Mouse (Mus musculus) telencephalon, adult 2 months (tissue): ENCODE results near the gene Copz1.

ENCODE experiments used
- DNase-seq: peaks from one replicate; pipeline ENCODE4 v3.0.0-alpha.2; 2011; ENCODE audit warnings: low read depth, low spot score

Gene Copz1

DNA sequence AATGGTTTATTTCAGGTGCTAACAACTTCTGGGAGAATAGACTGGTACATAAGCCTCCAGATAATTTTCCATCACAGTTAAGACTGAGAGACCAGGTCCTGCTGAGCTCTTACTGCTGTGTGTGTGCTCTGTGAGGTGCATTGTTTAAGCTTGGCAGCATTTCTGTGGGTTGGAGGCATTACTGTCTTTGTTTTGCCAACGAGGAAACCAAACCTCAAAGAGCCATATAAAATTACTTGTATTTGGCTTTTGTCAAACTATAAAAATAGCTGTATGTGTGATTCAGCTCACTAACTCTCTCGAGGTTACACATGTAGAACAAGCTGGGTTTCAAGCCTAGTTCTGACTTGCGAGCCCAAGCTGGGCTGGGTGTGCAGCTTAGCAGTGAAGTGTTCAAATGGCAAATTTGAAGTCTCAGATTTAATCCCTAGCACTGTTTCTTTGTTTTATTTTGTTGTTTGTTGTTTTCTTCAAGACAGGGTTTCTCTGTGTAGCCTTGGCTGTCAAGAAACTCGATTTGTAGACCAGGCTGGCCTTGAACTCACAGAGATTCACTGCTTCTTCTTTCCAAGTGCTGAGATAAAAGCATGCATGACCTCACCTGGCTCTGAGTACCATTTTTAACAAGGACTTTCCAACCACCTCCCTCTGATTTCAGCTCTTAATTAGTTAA lies 20.3 kb downstream of the Copz1 start:
- DNase-seq = no peak

DNA sequence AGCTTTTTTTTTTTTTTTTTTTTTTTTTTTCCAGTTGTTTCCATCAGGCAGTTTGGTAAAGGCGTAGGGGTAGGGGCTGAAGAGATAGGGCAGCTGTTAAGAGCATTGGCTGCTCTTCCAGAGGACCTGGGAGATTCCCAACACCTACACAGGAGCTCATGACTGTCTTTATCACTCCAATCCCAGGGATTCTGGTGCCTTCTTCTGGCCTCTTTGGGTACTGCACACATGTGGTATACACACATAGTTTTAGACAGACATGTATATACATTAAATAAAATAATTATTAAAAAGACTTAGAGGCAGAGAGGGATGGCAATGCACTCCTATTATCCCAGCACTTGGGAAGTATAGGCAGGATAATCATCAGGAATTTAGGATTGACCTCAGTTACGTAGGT lies 20.9 kb downstream of the Copz1 start:
- DNase-seq = no peak

DNA sequence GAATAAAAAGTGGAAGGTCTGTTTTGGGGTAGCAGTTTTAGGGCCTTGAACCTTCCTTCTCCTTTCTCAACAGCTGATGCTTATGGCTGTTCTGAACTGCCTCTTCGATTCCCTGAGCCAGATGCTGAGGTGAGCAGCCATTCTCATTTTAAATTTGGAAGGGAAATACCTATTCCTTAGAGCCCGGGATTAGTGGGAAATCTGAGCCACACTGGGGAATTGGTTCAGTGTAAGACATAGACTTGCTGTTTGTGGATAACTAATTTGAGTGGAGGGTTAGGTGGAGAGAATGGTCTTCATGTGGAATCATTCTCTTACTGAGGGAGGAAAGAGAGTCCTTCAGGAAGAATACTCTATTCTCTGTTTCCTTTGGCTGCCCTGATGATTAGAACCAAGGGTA lies 22.1 kb downstream of the Copz1 start:
- DNase-seq = no peak

DNA sequence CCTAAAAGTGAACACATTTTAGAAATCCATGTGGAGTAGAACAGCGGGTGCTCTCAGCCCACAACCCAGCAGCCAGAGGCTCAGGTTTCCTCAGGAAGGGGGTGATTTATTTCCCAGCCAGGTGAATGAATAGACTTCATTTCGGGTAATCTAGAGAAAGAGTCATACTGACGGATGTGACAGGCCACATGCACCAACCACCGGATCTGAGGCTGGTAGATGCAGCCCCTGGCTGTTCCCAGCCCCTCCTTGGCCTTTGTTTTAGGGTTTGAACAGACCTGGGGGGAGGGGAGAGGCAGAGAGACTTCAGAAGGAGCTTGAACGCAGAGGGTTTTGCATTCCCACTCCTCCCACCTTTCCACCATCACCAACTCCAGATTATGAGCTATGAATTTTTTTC lies 23.3 kb downstream of the Copz1 start:
- DNase-seq = no peak

DNA sequence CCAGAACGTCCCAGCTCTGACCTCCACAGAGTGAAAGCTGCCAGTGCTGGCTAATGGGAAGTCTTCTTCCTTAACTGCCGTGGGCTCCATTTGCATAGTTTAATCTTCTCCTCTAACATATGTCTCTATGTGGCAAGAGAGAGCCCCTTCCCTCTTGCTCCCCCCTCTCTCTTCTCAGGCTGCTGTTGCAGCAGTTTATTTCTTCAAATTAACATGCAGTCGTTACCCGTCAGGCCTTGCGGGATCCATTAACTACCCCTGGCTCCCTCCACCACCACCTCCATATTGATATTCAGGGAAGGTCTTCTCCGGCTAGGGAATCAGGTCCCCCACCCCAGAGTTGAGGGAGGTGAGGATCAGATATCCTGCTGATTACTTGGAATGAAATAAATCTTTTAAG lies 24.8 kb downstream of the Copz1 start:
- DNase-seq = no peak

DNA sequence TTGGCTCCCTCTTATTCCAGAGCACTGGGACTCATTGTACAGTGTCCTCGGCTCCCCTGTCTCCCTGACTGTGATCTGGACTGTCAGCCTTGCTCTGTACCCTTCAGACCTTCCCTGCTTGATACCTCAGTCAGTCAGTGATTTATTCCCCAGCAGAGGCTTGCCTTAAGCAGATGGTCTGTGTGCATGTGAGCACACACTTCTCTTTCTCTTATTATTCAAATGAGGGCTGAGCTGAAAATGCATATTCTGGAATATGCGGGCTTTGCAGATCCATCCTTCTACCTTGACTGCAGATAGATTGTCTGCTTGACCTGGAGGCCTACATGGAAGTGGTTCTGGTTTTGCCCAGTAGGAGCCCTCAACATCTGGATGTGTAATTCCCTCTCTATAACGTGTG lies 25.5 kb downstream of the Copz1 start:
- no peak for DNase-seq

DNA sequence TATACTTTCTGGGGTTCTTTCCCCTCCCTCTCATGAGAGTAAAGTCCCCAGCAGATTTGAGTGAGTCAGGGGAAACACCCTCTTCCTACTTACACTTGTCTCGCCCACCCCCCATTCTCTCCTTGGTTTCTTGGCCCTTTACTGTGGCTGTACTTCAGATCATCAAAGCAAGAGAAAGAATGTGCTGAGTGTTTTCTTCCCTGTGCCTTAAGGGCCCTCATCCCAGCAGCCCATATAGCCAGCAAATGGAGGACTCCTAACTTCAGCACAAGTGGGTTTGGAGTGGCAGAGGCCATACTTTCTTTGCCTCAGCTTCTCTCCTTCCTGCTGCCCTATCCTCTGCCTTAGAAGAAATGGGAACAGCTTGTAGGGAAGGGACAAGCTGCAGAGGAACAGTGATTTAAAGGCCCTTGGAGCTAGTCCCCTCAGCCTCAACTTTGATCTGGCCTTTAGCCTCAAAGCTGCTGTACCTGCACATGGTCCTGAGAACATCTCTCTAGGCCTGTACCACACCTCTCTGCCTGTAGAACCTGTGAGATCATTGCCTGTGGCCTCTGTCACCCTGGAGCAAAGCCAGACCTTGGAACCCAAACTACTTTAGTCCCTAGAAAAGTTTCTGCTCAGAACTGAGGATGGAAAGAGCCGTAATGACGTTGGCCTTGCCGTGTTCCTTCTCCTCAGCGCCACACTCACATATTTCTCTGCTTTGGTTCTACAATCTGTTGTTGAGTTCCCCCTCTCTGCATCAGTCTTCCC lies 26.5 kb downstream of the Copz1 start:
- no peak for DNase-seq

DNA sequence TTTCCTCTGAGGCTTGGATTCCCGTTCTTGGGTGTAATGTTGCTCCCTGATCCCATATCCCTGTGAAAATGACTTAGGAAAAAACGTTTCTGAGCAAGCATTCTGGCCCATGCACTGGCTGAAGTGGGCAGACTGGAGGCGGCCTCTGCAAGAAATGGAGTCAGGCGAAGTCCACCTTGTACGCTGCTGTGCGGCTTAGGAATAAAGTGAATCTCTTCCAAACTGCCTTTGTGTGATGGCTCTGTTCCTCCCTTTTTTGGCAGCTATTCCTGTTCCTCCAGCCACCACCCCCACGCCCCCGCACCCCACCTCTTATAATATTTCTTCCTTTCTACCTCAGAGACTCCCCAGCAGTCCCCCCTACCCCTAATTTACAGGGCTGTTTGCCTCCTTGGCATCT lies 27.1 kb downstream of the Copz1 start:
- DNase-seq = no peak

DNA sequence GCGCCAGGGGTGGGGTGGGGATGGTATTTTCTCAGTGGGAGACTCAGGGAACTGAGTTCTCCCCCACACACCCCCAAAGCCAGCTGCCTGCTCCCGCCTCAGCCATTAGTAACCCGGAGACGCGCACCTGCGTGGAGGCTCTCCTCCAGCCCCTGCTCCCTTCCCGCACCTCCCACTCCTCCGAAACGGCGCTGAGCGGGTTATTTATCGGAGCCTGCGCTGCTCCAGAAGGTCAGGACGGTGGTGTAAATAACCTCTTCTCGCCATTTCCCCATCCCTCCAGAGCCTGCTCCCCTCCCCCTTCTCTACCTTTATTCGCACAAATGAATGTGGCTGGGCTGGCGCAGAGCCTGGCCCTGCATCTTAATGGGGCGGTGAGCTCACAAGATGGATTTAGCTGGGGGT lies 27.6 kb downstream of the Copz1 start:
- DNase-seq = no peak

DNA sequence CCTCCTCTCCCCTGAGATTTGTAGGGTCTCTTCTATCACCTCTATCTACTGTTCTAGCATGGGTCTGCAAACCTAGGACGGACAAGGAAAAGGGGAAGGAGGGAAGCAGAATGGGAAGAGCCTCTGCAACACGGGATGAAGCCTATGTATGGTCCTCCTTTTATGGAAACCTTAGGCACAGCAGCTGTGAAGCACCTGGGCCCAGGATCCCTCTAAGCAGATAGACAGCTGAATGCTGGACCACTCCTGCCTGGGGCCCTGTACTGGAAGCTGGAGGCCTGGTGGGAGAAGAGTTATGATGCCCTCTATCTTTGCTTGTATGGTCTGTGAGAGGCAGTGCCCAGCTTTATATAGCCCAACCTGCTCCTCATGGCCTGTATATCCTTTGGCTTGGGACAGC lies 28.0 kb downstream of the Copz1 start:
- DNase-seq = no peak

DNA sequence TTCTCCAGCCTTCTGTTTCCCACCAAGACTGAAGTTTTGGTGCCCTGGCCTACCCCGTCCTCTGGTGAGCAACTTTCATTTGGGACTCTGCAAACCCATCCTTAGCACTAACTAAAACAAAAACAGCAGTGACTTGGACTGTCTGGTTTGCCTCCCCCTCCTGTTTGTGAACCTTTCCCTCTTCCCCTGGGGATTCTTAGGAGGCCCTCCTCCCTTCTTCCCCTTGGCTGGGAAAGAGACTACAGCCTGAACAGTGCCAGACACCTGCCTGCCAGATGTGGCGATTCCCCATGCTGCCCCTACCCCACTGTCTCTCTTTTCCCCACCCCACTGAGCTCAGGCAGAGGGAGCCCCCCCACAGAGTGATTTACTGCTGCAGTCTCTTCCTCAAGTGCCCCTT lies 28.5 kb downstream of the Copz1 start:
- no peak for DNase-seq

DNA sequence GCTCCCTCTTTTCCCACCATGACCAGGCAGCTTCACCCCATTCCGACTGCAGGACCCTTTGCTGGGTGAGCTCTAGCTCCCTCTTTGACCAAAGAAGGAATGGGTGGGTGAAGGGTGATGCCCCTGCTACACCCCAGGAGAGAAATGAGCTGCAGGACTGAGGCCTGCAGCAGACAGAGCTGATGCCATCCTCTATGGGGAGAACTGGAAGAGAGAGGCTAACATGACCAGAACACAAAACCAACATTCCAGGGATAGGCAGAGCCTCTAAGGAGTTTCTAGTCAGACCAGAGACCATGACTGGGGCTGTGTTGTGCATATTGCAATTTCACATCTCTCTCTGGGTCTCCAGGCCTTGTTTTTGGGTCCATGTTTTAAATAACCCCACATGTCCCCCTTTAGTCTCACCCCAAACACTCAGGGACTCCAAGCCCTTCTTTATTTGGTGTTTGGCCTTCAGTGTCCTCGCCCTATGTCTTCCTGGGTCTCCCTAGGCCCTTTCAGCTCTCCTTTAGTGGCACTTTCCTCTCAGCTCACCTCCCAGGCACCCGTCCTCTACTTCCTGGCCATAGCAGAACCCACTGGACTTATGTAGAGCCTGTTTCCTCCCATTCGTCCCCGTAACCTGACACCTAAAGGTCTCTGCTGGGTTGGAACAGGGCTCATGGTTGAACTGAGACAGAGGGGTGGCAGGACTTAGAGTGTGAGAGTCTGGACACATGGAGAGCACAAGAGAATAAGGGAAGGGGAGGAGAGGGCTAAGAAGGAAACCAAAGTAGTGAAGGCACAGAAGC lies 29.2 kb downstream of the Copz1 start:
- no peak for DNase-seq

DNA sequence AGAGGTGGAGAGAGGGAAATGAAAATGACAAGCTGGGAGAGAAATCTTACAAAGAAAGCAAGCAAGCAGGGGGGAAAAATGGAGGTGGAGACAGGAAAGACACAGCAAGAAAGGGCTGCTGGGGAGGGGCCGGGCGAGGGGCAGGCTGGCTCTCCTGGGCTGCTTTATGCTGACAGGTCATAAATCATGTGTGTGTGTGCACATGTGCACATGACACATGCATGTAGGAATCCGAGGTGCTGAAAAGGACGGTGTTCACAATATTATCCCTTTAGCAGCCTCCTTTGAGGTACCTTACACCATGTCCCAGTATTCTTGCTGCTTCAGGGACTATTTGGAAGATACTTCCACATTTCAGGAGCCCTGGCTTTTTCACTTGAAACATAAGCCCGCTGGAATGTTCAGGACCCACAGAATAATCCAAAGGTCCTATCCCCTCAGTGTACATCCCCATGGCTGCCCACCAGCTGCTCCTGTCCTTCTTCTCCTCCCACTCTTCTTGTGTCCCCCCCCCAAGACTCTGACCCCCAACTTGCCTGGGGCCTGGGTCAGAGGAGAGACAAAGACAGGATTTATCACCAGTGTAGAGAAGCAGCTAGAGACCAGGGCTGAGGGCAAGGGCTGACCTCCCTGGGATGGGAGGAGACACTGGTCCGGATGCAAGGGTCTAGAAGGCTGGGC lies 30.0 kb downstream of the Copz1 start:
- no peak for DNase-seq

DNA sequence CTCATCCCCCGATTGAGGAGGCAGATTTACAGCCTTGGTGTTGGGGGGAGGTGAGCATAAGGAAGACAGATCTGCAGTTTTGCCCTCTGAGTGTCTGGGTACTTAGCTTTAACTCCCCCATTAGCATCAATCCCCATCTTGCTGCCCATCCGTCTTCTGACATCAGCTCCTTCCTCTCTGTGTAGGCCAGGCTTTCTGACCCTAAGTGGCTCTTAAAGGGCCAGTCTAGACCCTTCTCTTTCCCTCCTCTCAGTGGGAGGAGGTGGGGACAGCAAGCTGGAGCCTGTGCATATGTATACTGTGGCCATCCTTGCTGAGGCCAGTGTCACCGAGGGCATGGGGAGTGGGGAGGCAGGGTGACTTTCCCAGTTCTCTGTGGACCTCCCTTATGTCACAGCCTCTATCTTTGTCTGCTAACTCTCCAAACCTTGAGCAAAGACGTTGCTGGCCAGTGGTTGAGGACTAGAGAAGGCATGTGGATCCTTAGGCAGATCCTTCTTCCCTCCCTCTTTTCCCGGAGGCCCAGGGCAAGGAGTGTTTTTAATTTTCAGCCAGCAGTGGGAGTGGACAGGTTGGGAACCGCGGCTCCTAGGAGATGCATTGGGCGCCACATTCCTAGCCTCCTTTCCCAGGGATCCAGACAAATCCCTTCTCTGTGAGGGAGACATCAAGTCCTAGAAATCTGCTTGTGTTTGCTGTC lies 31.6 kb downstream of the Copz1 start:
- no peak for DNase-seq

DNA sequence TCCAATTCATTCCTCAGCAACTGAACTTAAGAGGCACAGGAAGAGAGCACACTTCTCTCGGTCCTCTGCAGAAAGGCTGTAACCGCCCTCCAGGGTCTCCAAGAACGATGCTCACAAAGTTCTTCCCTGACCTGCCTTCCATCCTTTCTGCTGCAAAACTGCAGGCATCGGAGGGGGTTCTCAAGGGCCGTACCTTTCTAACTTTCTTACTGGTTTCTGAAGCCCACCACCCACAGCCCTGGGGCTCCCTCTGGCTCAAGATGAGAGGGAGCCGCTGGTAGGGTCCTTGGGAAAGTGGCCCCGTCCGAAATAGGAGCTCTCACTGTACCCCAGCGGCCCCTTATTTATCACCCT lies 32.1 kb downstream of the Copz1 start:
- DNase-seq = no peak

DNA sequence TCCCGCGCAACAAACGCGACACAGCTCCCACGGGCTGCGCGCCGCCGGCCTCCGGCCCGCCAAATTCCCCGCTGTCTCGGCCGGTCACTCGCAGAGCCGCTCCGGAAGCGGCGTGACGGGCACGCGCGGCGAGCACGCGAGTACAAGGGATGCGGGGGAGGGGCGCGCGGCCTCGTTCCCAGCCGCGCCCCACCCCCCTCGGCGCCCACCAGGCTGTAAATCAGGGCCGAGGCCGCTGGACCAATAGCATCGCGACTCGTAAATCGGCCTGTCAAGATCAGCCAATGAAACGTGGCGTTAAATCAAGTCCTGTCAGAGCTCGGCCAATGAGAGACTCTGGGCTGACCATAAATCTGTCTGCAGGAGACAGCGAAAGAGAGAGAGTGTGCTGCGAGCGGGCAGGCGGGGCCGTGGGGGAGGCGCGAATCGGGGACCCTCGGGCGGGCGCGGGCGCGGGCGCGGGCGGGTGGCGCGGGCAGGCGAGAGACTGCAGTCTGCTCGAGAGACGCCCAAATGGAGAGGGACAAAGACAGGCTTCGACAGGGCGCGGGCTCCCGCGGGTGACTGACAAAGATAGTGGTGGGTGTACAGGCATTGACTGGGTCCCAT lies 32.7 kb downstream of the Copz1 start:
- peak; percentile 99 for DNase-seq

DNA sequence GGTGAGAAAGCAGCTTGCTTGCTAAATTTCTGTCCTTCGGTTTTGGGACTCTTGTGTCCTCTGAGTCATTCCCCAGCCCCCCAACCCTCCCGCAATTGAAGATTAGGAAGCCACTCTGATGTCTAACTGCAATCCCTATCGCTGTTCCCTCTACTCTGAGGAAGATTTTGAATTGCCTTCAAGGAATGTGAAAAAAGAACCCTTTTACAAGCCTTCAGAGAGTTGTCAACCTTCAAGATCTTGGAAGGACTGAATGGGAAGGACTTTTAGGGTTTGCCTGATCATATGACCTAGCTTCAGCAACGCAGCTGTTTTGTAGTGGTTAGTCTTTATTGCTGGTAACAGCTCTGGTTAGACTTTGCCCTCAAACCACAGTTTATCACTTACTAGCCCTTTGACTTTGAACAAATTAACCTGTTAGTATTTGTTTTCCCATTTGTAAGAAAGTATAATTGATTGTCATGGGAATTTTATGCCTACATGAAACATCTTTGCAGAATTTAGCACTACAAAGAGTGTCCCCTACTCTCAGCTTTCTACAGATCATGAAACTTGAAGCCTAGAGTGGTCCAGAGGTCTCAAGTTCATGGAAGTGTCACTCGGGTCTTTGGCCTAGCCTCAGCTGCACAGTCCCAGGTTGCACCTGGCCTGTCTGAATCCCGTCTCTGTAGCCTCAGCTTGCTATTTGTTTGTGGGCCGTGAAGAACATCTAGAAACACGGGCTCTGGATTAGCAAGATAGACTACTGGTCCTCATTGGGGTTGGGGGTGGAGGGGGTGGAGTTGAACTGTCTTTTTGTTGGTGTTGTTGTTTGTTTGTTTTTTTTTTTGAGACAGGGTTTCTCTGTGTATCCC lies 33.5 kb downstream of the Copz1 start:
- DNase-seq = no peak

DNA sequence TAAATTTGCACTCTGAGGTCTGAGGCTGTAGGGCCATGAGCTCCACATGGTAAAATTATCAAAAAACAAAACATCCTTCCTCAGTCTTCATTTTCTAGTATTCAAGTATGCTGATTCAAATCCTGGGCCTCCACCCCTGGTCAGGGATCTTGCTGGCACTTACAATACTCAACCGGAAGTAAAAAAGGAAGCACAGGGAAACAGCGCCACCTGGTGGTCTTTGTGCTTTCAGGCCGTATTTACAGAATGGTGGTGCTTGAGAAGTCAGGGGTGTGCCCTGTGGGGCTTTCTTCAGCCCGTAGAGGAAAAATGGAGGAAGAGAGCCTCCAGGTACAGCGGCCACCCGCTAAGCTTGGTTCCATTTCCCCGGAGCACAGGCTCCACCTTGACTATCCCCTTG lies 34.6 kb downstream of the Copz1 start:
- peak; percentile 87 for DNase-seq

DNA sequence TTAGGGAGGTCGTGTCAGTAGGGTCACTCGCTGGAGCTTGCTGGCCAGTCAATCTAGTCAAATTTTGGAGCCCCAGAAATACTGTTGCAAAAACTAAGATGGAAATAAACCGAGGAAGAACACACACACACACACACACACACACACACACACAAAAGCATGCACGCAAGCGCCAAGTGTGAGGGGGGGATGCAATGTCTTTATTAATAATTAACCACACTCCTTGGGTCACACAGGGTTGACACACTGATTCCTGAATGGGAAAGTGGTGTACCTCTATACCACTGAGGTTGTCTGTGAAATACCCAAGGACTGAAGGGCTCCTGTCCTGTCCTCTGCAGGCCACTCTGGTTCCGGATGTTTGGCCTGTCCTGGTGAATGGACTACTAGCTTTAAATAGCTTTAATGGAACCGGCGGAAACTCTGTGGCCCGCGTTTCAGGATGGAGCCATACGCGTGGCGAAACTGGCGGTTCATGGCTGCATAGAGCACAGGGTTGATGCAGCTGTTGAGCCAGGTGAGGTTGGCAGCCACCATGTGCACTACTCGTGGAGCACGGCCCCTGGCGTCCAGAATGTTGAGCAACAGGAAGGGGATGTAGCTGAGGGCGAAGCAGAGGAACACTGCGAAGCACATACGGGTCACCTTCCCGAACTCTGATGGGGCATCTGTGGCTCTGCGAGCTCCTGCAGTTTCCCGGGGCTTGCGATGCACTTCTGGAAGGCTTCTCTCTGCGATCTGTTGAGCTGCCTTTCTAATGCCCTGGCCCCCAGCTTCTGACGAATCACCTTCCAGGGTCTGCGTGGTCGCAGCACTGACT lies 35.8 kb downstream of the Copz1 start:
- DNase-seq = no peak
